Mouse (Mus musculus): ENCODE measurements at regions not wholly inside any gene's neighbourhood (a gene's known extent, or its start where the extent isn't known, plus 50 kb on each side); places are given as distances from the start of the nearest gene placed in this dataset.

- no peak for DNase-seq
Measured at GRCm38 (mm10) chr16:51457166-51457565, 573.9 kb upstream of the Cblb start.

- peak; percentile 16 for DNase-seq
Measured at GRCm38 (mm10) chr16:51475690-51476089, 555.3 kb upstream of the Cblb start.

- DNase-seq, result no peak
Measured at GRCm38 (mm10) chr16:51496096-51496495, 534.9 kb upstream of the Cblb start.

GRCm38 (mm10) chr16:51497777-51498176, 533.2 kb upstream of the Cblb start:
- no peak for DNase-seq

- peak; percentile 61 for DNase-seq
Measured at GRCm38 (mm10) chr16:51517079-51517478, 513.9 kb upstream of the Cblb start.

GRCm38 (mm10) chr16:51520762-51521161, 510.3 kb upstream of the Cblb start:
- DNase-seq, result no peak

GRCm38 (mm10) chr16:51521317-51522092, 509.5 kb upstream of the Cblb start:
- DNase-seq, result no peak

- no peak for DNase-seq
Measured at GRCm38 (mm10) chr16:51524023-51524422, 507.0 kb upstream of the Cblb start.

- DNase-seq, result no peak
Measured at GRCm38 (mm10) chr16:51532496-51532895, 498.5 kb upstream of the Cblb start.

- DNase-seq, result no peak
Measured at GRCm38 (mm10) chr16:51543769-51544168, 487.3 kb upstream of the Cblb start.

- DNase-seq, result no peak
Measured at GRCm38 (mm10) chr16:51547032-51547431, 484.0 kb upstream of the Cblb start.

- DNase-seq, result no peak
Measured at GRCm38 (mm10) chr16:51562866-51563658, 468.0 kb upstream of the Cblb start.

- no peak for DNase-seq
Measured at GRCm38 (mm10) chr16:51564064-51564463, 467.0 kb upstream of the Cblb start.

- DNase-seq, result no peak
Measured at GRCm38 (mm10) chr16:51577915-51578593, 453.0 kb upstream of the Cblb start.

GRCm38 (mm10) chr16:51580525-51580924, 450.5 kb upstream of the Cblb start:
- peak; percentile 29 for DNase-seq

GRCm38 (mm10) chr16:51589924-51590397, 441.1 kb upstream of the Cblb start:
- no peak for DNase-seq

- DNase-seq, result no peak
Measured at GRCm38 (mm10) chr16:51617579-51617978, 413.4 kb upstream of the Cblb start.

GRCm38 (mm10) chr16:51646646-51647045, 384.4 kb upstream of the Cblb start:
- no peak for DNase-seq

GRCm38 (mm10) chr16:51650100-51650499, 380.9 kb upstream of the Cblb start:
- no peak for DNase-seq

GRCm38 (mm10) chr16:51650683-51651082, 380.3 kb upstream of the Cblb start:
- no peak for DNase-seq

- no peak for DNase-seq
Measured at GRCm38 (mm10) chr16:51661693-51662092, 369.3 kb upstream of the Cblb start.

GRCm38 (mm10) chr16:51664325-51664724, 366.7 kb upstream of the Cblb start:
- no peak for DNase-seq

GRCm38 (mm10) chr16:51675101-51675500, 355.9 kb upstream of the Cblb start:
- DNase-seq, result no peak
